Mouse (Mus musculus) cerebellum, adult 9-10 months (tissue): ENCODE data around the gene Egfl8.

Experiments used
- DNase-seq: peaks from one replicate; pipeline ENCODE4 v3.0.0; 2022

Egfl8 gene

GRCm38 (mm10) chr17:34648141-34648890 is 32.5 kb upstream of the Egfl8 start:
- DNase-seq: peak; percentile 59

GRCm38 (mm10) chr17:34646906-34647787 is 31.4 kb upstream of the Egfl8 start, which contains the start of gene Atf6b:
Atf6b (plus strand) TSS chr17:34647146.
- DNase-seq: peak; percentile 98

- peak; percentile 77 for DNase-seq
These were observed 30.2 kb upstream of the Egfl8 start for GRCm38 (mm10) chr17:34645831-34646511.

- peak; percentile 68 for DNase-seq
These were observed 29.6 kb upstream of the Egfl8 start for GRCm38 (mm10) chr17:34645256-34645829.

- peak; percentile 99 for DNase-seq
These were observed 28.8 kb upstream of the Egfl8 start, which contains the start of gene Fkbpl for GRCm38 (mm10) chr17:34644608-34645007. Fkbpl (plus strand) TSS chr17:34644764.

- DNase-seq: peak; percentile 83
These were observed 28.2 kb upstream of the Egfl8 start for GRCm38 (mm10) chr17:34643944-34644343.

- DNase-seq: no peak
These were observed 27.6 kb upstream of the Egfl8 start for GRCm38 (mm10) chr17:34643379-34643778.

- DNase-seq: no peak
These were observed 26.2 kb upstream of the Egfl8 start for GRCm38 (mm10) chr17:34641945-34642344.

GRCm38 (mm10) chr17:34640778-34641601 is 25.2 kb upstream of the Egfl8 start:
- DNase-seq: peak; percentile 95

- DNase-seq: peak; percentile 58
These were observed 23.9 kb upstream of the Egfl8 start for GRCm38 (mm10) chr17:34639461-34640255.

- DNase-seq: no peak
These were observed 21.7 kb upstream of the Egfl8 start for GRCm38 (mm10) chr17:34637459-34637858.

- DNase-seq: no peak
These were observed 19.9 kb upstream of the Egfl8 start for GRCm38 (mm10) chr17:34635671-34636070.

- peak; percentile 93 for DNase-seq
These were observed 16.5 kb upstream of the Egfl8 start for GRCm38 (mm10) chr17:34632261-34632691.

- DNase-seq: peak; percentile 77
These were observed 15.9 kb upstream of the Egfl8 start for GRCm38 (mm10) chr17:34631647-34632046.

- DNase-seq: peak; percentile 68
These were observed 15.1 kb upstream of the Egfl8 start for GRCm38 (mm10) chr17:34630761-34631301.

- peak; percentile 86 for DNase-seq
These were observed 14.2 kb upstream of the Egfl8 start for GRCm38 (mm10) chr17:34629796-34630603.

GRCm38 (mm10) chr17:34629221-34629751 is 13.5 kb upstream of the Egfl8 start, which contains the start of gene Prrt1:
Prrt1 (plus strand) TSS chr17:34629533.
- DNase-seq: peak; percentile 82

GRCm38 (mm10) chr17:34628644-34628967 is 12.8 kb upstream of the Egfl8 start:
- DNase-seq: no peak

GRCm38 (mm10) chr17:34627943-34628643 is 12.3 kb upstream of the Egfl8 start, which contains the start of gene Ppt2:
Ppt2 (minus strand) TSS chr17:34628510.
- DNase-seq: peak; percentile 85
